Mouse (Mus musculus) intestine, embryonic 16.5 days (tissue): ENCODE measurements around the gene Sf1. TPM values are rescaled to one million over a fixed set of nuclear protein-coding genes. Genes with fewer than 3 reads are reported as not detected.

Source experiments
- ATAC-seq: fragments of 200-750 bp; cut with Nextera tagmentation; 2 replicates; pipeline ENCODE4 v1.8.0; 2017; ENCODE audit warnings: moderate TSS enrichment, moderate library complexity
- H3K27ac ChIP-seq: fragments of 300-500 bp; sonication (generic); 2 replicates; pipeline ENCODE4 v1.5.1; 2014; ENCODE audit warnings: mild to moderate bottlenecking, low read length
- H3K27me3 ChIP-seq: fragments of 300-500 bp; sonication (generic); replicated peaks from 2 replicates; pipeline ENCODE4 v1.6.1; 2014; ENCODE audit warnings: low read length, control low read depth, mixed read lengths; ENCODE audit not compliant: control insufficient read depth, insufficient read depth
- H3K36me3 ChIP-seq: fragments of 300-500 bp; sonication (generic); 2 replicates; pipeline ENCODE4 v1.6.1; 2014; ENCODE audit warnings: low read length, control low read depth; ENCODE audit not compliant: control insufficient read depth, insufficient read depth
- H3K4me1 ChIP-seq: fragments of 300-500 bp; sonication (generic); 2 replicates; pipeline ENCODE4 v1.6.1; 2014; ENCODE audit warnings: low read length, control low read depth, mixed read lengths; ENCODE audit not compliant: control insufficient read depth, insufficient read depth
- H3K4me2 ChIP-seq: fragments of 300-500 bp; sonication (generic); 2 replicates; pipeline ENCODE4 v1.6.1; 2014; ENCODE audit warnings: low read depth, low read length, control low read depth
- H3K4me3 ChIP-seq: fragments of 300-500 bp; sonication (generic); 2 replicates; pipeline ENCODE4 v1.5.1; 2014; ENCODE audit warnings: mild to moderate bottlenecking, low read length
- H3K9ac ChIP-seq: fragments of 300-500 bp; sonication (generic); 2 replicates; pipeline ENCODE4 v1.6.1; 2014; ENCODE audit warnings: low read depth, low read length
- H3K9me3 ChIP-seq: fragments of 300-500 bp; sonication (generic); 2 replicates; pipeline ENCODE4 v1.6.1; 2016; ENCODE audit warnings: low read length, control low read depth; ENCODE audit not compliant: control insufficient read depth
- WGBS: fragments of 180-500 bp; shearing (Covaris S2); extraction: QIAGEN DNeasy Blood & Tissue Kit; methylation state at CpG from one replicate; pipeline ENCODE4 v1.1.7; 2014; 5-methylcytosine and 5-hydroxymethylcytosine counted together
- polyA plus RNA-seq: library from polyadenylated mRNA; unstranded; fragments of >200 nt; fragmentation: Nextera tagmentation; extraction: Ambion mirVana; gene quantifications from 2 replicates; pipeline ENCODE4 v1.2.1, GENCODE M21; 2015

The Sf1 gene
- polyA plus RNA-seq, 1 experiment from 2014 or later: 94.7 TPM

- Histone ChIP-seq H3K4me2 (no peak overlapping the region), H3K4me3 (no peak overlapping the region), H3K27me3 (no peaks in the 10 kb centered on the region), H3K9ac (no peak overlapping the region), H3K36me3 (peaks cover 17% of the 10 kb centered on the region), H3K27ac (no peak overlapping the region), H3K4me1 (peaks cover 20% of the 10 kb centered on the region), H3K9me3 (no peaks in the 10 kb centered on the region)
- 88% methylated on average over 9 of the region's 9 CpGs for WGBS
- ATAC-seq: no peak
Observed at GRCm38 (mm10) chr19:6380411-6381166, 17.1 kb downstream of the Sf1 start.

GRCm38 (mm10) chr19:6381238-6381637 is 17.7 kb downstream of the Sf1 start:
- H3K4me1 ChIP-seq: peaks cover 22% of the 10 kb centered on the region
- no peak overlapping the region for H3K27ac ChIP-seq
- peaks cover 13% of the 10 kb centered on the region for H3K36me3 ChIP-seq
- no peaks in the 10 kb centered on the region for H3K9me3 ChIP-seq
- no peak overlapping the region for H3K4me3 ChIP-seq
- H3K27me3 ChIP-seq: no peaks in the 10 kb centered on the region
- WGBS: 94% methylated on average over 5 of the region's 5 CpGs
- ATAC-seq: no peak
- no peak overlapping the region for H3K9ac ChIP-seq
- H3K4me2 ChIP-seq: no peak overlapping the region

- Histone ChIP-seq H3K4me3 (no peak overlapping the region), H3K4me2 (no peak overlapping the region), H3K27me3 (no peaks in the 10 kb centered on the region), H3K9me3 (no peaks in the 10 kb centered on the region), H3K27ac (no peak overlapping the region), H3K9ac (no peak overlapping the region), H3K36me3 (peaks cover 8% of the 10 kb centered on the region; the same call in 1 of the 2 replicates), H3K4me1 (peaks cover 22% of the 10 kb centered on the region)
- WGBS: 72% methylated on average over 4 of the region's 4 CpGs
- ATAC-seq: no peak
Observed at GRCm38 (mm10) chr19:6382323-6382924, 18.9 kb downstream of the Sf1 start.

GRCm38 (mm10) chr19:6383470-6383869 is 20.0 kb downstream of the Sf1 start:
- H3K9ac ChIP-seq: no peak overlapping the region
- H3K4me2 ChIP-seq: no peak overlapping the region
- ATAC-seq: no peak
- no peaks in the 10 kb centered on the region for H3K9me3 ChIP-seq
- H3K4me1 ChIP-seq: peaks cover 22% of the 10 kb centered on the region
- no peaks in the 10 kb centered on the region for H3K27me3 ChIP-seq
- peaks cover 2% of the 10 kb centered on the region; the same call in 1 of the 2 replicates for H3K36me3 ChIP-seq
- WGBS: 47% methylated on average over 5 of the region's 5 CpGs
- H3K27ac ChIP-seq: peak overlapping the region; percentile 49; the same call in 1 of the 2 replicates
- H3K4me3 ChIP-seq: no peak overlapping the region

- no peaks in the 10 kb centered on the region for H3K27me3 ChIP-seq
- H3K9me3 ChIP-seq: no peaks in the 10 kb centered on the region
- WGBS: 20% methylated on average over 7 of the region's 7 CpGs
- H3K27ac ChIP-seq: peak within 1 kb of the TSS; percentile 49; the same call in 1 of the 2 replicates
- H3K4me2 ChIP-seq: no peak within 1 kb of the TSS
- 0 out of 2 replicates have a peak within 1 kb of the TSS, but pooled peaks have one; percentile 29 for H3K9ac ChIP-seq
- no peaks in the 10 kb centered on the region for H3K36me3 ChIP-seq
- H3K4me3 ChIP-seq: no peak within 1 kb of the TSS
- peak; percentile 43; the same call in 1 of the 2 replicates for ATAC-seq
- H3K4me1 ChIP-seq: peaks cover 25% of the 10 kb centered on the region
Observed at GRCm38 (mm10) chr19:6384128-6384527, 20.6 kb downstream of the Sf1 start, which contains the start of gene Pygm. TSS of gene Pygm (plus strand) at chr19:6384399.

- Histone ChIP-seq H3K4me3 (no peak overlapping the region), H3K4me1 (peaks cover 33% of the 10 kb centered on the region), H3K4me2 (no peak overlapping the region), H3K9me3 (no peaks in the 10 kb centered on the region), H3K36me3 (no peaks in the 10 kb centered on the region), H3K27me3 (no peaks in the 10 kb centered on the region), H3K9ac (no peak overlapping the region), H3K27ac (no peak overlapping the region)
- 80% methylated on average over 11 of the region's 11 CpGs for WGBS
- no peak for ATAC-seq
Observed at GRCm38 (mm10) chr19:6384954-6385353, 21.5 kb downstream of the Sf1 start.

GRCm38 (mm10) chr19:6385419-6385818 is 21.9 kb downstream of the Sf1 start:
- Histone ChIP-seq H3K9ac (0 out of 2 replicates have a peak overlapping the region, but pooled peaks have one; percentile 21), H3K27ac (no peak overlapping the region), H3K27me3 (no peaks in the 10 kb centered on the region), H3K4me1 (peaks cover 34% of the 10 kb centered on the region), H3K4me2 (no peak overlapping the region), H3K9me3 (no peaks in the 10 kb centered on the region), H3K36me3 (no peaks in the 10 kb centered on the region), H3K4me3 (no peak overlapping the region)
- ATAC-seq: no peak
- WGBS: 80% methylated on average over 5 of the region's 5 CpGs

- peaks cover 34% of the 10 kb centered on the region for H3K4me1 ChIP-seq
- no peak for ATAC-seq
- no peak overlapping the region for H3K27ac ChIP-seq
- no peaks in the 10 kb centered on the region for H3K27me3 ChIP-seq
- WGBS: 84% methylated on average over 7 of the region's 7 CpGs
- no peak overlapping the region for H3K4me2 ChIP-seq
- H3K9me3 ChIP-seq: no peaks in the 10 kb centered on the region
- no peaks in the 10 kb centered on the region for H3K36me3 ChIP-seq
- no peak overlapping the region for H3K9ac ChIP-seq
- no peak overlapping the region for H3K4me3 ChIP-seq
Observed at GRCm38 (mm10) chr19:6385821-6386220, 22.3 kb downstream of the Sf1 start.

GRCm38 (mm10) chr19:6386234-6386633 is 22.7 kb downstream of the Sf1 start:
- H3K36me3 ChIP-seq: no peaks in the 10 kb centered on the region
- H3K27me3 ChIP-seq: no peaks in the 10 kb centered on the region
- H3K4me1 ChIP-seq: peaks cover 34% of the 10 kb centered on the region
- no peak overlapping the region for H3K4me3 ChIP-seq
- H3K9ac ChIP-seq: no peak overlapping the region
- H3K9me3 ChIP-seq: no peaks in the 10 kb centered on the region
- 70% methylated on average over 9 of the region's 9 CpGs for WGBS
- ATAC-seq: no peak
- H3K4me2 ChIP-seq: no peak overlapping the region
- H3K27ac ChIP-seq: no peak overlapping the region
